Comparison of ENCODE assay signal across 15 mouse cellular contexts in genomic region chr1:28324141-28324540, GRCm38 (mm10).
"Had no signal": no experiment of that assay in that cellular context is flagged by ENCODE, and none has a peak within 500 bp of the region (broad histone marks: within the 10 kb centered on the region; RNA-seq: fewer than 3 reads in every experiment).

No protein-coding gene starts in this region.

- DNase-seq: kidney, postnatal 10 days; kidney, postnatal 36 days; layer of hippocampus, postnatal 36 days; liver, embryonic 13.5 days; lung, adult 2 months; lung, postnatal 14 days; lung, postnatal 4 days; thymus, adult 18-20 months; thymus, postnatal 36 days had no signal

- H3K9ac ChIP-seq: kidney, embryonic 15.5 days; limb, embryonic 13.5 days; liver, embryonic 13.5 days; midbrain, embryonic 13.5 days had no signal

- H3K36me3 ChIP-seq: kidney, embryonic 15.5 days; limb, embryonic 10.5 days; limb, embryonic 13.5 days; liver, embryonic 13.5 days; midbrain, embryonic 13.5 days had no signal

- H3K9me3 ChIP-seq: kidney, embryonic 15.5 days; limb, embryonic 10.5 days; limb, embryonic 13.5 days; liver, embryonic 13.5 days; midbrain, embryonic 13.5 days had no signal

- H3K4me3 ChIP-seq: kidney, embryonic 15.5 days; left cerebral cortex, adult 2 months; limb, embryonic 10.5 days; limb, embryonic 13.5 days; liver, embryonic 13.5 days; midbrain, embryonic 13.5 days had no signal

- H3K4me2 ChIP-seq: kidney, embryonic 15.5 days; limb, embryonic 13.5 days; liver, embryonic 13.5 days; midbrain, embryonic 13.5 days had no signal

- H3K4me1 ChIP-seq: kidney, embryonic 15.5 days; limb, embryonic 10.5 days; limb, embryonic 13.5 days; liver, embryonic 13.5 days; midbrain, embryonic 13.5 days had no signal

- ATAC-seq: midbrain, embryonic 13.5 days; midbrain, embryonic 16.5 days had no signal

- H3K27ac ChIP-seq: kidney, embryonic 15.5 days; left cerebral cortex, adult 2 months; limb, embryonic 10.5 days; limb, embryonic 13.5 days; liver, embryonic 13.5 days; midbrain, embryonic 13.5 days had no signal

- H3K27me3 ChIP-seq: kidney, embryonic 15.5 days; limb, embryonic 13.5 days; liver, embryonic 13.5 days; midbrain, embryonic 13.5 days had no signal
